28 mouse cellular contexts compared by ENCODE assay signal in the genomic region with DNA sequence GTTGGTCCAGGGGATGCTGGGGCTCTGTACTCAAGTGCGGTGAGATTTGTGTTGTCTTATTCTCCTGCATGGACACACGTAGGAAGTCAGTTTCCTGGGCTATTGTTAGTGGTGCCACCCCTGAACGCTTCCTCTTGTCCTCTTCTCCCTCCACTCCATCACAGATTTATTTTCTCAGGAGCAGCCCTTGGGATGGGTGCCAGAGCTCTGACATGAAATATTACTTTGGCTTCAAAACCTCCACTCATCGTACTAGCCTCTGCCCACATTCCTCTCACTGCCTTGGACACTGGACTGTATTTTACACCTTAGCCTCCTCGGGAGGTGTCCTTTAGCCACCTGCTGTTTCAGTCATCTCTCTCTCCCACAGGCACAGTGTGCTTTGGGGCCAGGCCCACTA.
DNase-seq lines count a peak whose midpoint lies in the region; ATAC-seq and TF ChIP-seq lines count a peak whose summit lies in the region.
"Had no signal": no experiment of that assay in that cellular context is flagged by ENCODE, and none has a peak within 500 bp of the region (broad histone marks: within the 10 kb centered on the region; RNA-seq: fewer than 3 reads in every experiment).

No protein-coding gene starts in this region.

- no peak for TF ChIP-seq POLR2A in lung, adult 2 months (IDR thresholded peaks at IDR 0.05; ENCODE audit: borderline replicate concordance, extremely low read depth, low read depth, low read length)

- peaks cover 12% of the 10 kb centered on the region for H3K27me3 ChIP-seq in lung, embryonic 15.5 days
- H3K27me3 ChIP-seq in hindbrain, postnatal 0 days (ENCODE audit: insufficient read depth, low read length): no peaks in the 10 kb centered on the region; the same call in 1 of the 2 replicates

- H3K4me1 ChIP-seq in lung, embryonic 15.5 days: no peaks in the 10 kb centered on the region
- no peaks in the 10 kb centered on the region for H3K4me1 ChIP-seq in lung, adult 2 months (ENCODE audit: control insufficient read depth, insufficient read depth, low read length)
- no peaks in the 10 kb centered on the region for H3K4me1 ChIP-seq in hindbrain, postnatal 0 days (ENCODE audit: insufficient read depth, low read length)
- H3K4me1 ChIP-seq: embryonic facial prominence, embryonic 12.5 days; liver, embryonic 12.5 days; megakaryocyte, embryonic 14.5 days; neural tube, embryonic 12.5 days had no signal

- ATAC-seq in lung, embryonic 15.5 days (ENCODE audit: borderline replicate concordance, extremely low read depth, low FRiP score, low TSS enrichment): peak; percentile 5; the same call in 1 of the 2 replicates
- ATAC-seq in hindbrain, postnatal 0 days: no peak
- ATAC-seq: activated CD4-positive, CD25-positive, alpha-beta regulatory T cell, adult 4 months; forebrain, embryonic 14.5 days; liver, embryonic 12.5 days; liver, postnatal 0 days had no signal

- H3K9me3 ChIP-seq in lung, embryonic 15.5 days: no peaks in the 10 kb centered on the region
- no peaks in the 10 kb centered on the region for H3K9me3 ChIP-seq in hindbrain, postnatal 0 days (ENCODE audit: low read length)
- H3K9me3 ChIP-seq: embryonic facial prominence, embryonic 12.5 days; heart, embryonic 12.5 days; liver, embryonic 12.5 days; megakaryocyte, embryonic 14.5 days; midbrain, embryonic 12.5 days; neural tube, embryonic 12.5 days had no signal

- WGBS in lung, embryonic 15.5 days: 51% methylated on average over 5 of the region's 5 CpGs
- WGBS in lung, adult 2 months: 67% methylated on average over 5 of the region's 5 CpGs
- 61% methylated on average over 5 of the region's 5 CpGs for WGBS in hindbrain, postnatal 0 days

- no peaks in the 10 kb centered on the region for H3K36me3 ChIP-seq in lung, embryonic 15.5 days
- H3K36me3 ChIP-seq in hindbrain, postnatal 0 days (ENCODE audit: insufficient read depth, low read length): no peaks in the 10 kb centered on the region
- H3K36me3 ChIP-seq: embryonic facial prominence, embryonic 12.5 days; heart, embryonic 12.5 days; liver, embryonic 12.5 days; midbrain, embryonic 12.5 days; neural tube, embryonic 12.5 days had no signal

- DNase-seq in kidney, postnatal 10 days: peak; percentile 27
- no peak for DNase-seq in kidney, adult 18-20 months
- DNase-seq in lung, adult 2 months: no peak
- DNase-seq in adrenal gland, adult 8-10 months: peak; percentile 56
- no peak for DNase-seq in hindbrain, postnatal 0 days (ENCODE audit: low spot score)
- DNase-seq in gastrocnemius, postnatal 10 days: no peak
- DNase-seq: cerebellum, adult 11-12 months; cerebellum, adult 9-11 months; embryo, embryonic 11 days; gastrocnemius, postnatal 36 days; heart, adult 18-20 months; left cerebral cortex, postnatal 4 days; liver, postnatal 0 days; lung, postnatal 4 days; right cerebral cortex, adult 18-20 months; spleen, adult 18-20 months; thymus, postnatal 14 days had no signal

- no peak overlapping the region for H3K9ac ChIP-seq in lung, embryonic 15.5 days
- H3K9ac ChIP-seq in hindbrain, postnatal 0 days (replicated peaks; ENCODE audit: low read length): no peak overlapping the region
- H3K9ac ChIP-seq: embryonic facial prominence, embryonic 12.5 days; heart, embryonic 12.5 days; hindbrain, embryonic 14.5 days; liver, embryonic 12.5 days; liver, postnatal 0 days; midbrain, embryonic 12.5 days; neural tube, embryonic 12.5 days had no signal

- H3K4me3 ChIP-seq in lung, embryonic 15.5 days: no peak overlapping the region
- H3K4me3 ChIP-seq in lung, adult 2 months (replicated peaks; ENCODE audit: extremely low read depth, low read depth, low read length): no peak overlapping the region
- H3K4me3 ChIP-seq in hindbrain, postnatal 0 days (ENCODE audit: low read length): no peak overlapping the region
- H3K4me3 ChIP-seq: embryonic facial prominence, embryonic 12.5 days; heart, embryonic 12.5 days; liver, embryonic 12.5 days; megakaryocyte, embryonic 14.5 days; midbrain, embryonic 12.5 days; myocyte; neural tube, embryonic 12.5 days had no signal

- H3K4me2 ChIP-seq in lung, embryonic 15.5 days: no peak overlapping the region
- H3K4me2 ChIP-seq in hindbrain, postnatal 0 days (ENCODE audit: low read depth, low read length): no peak overlapping the region
- H3K4me2 ChIP-seq: embryonic facial prominence, embryonic 12.5 days; heart, embryonic 12.5 days; hindbrain, embryonic 14.5 days; liver, embryonic 12.5 days; midbrain, embryonic 12.5 days; neural tube, embryonic 12.5 days had no signal

- no peak for TF ChIP-seq CTCF in lung, adult 2 months (IDR thresholded peaks at IDR 0.05; ENCODE audit: insufficient read depth, low read length)
- no peak for TF ChIP-seq CTCF in hindbrain, postnatal 0 days (IDR thresholded peaks at IDR 0.05; ENCODE audit: low read depth)

- no peak overlapping the region for H3K27ac ChIP-seq in lung, embryonic 15.5 days
- H3K27ac ChIP-seq in hindbrain, postnatal 0 days: no peak overlapping the region
- H3K27ac ChIP-seq: embryonic facial prominence, embryonic 12.5 days; hindbrain, embryonic 14.5 days; liver, embryonic 12.5 days; midbrain, embryonic 12.5 days; neural tube, embryonic 12.5 days had no signal

Comparison
In these comparisons a context has a peak if more than half of its experiments do, and no peak if none do; other contexts are left out.
1. DNase-seq: peak in kidney, postnatal 10 days (single experiment) and adrenal gland, adult 8-10 months (single experiment); none in kidney, adult 18-20 months (single experiment), lung, adult 2 months (single experiment), hindbrain, postnatal 0 days (single experiment) and gastrocnemius, postnatal 10 days (single experiment).